Mouse (Mus musculus) spleen, adult 2 months (tissue): ENCODE results near the gene Aifm2.

Experiments
- CTCF ChIP-seq: fragments of 200-500 bp; IDR thresholded peaks from 2 replicates; pipeline ENCODE4 v1.5.1; 2011; ENCODE audit warnings: mild to moderate bottlenecking, inconsistent platforms; ENCODE audit not compliant: insufficient read depth, insufficient read length, insufficient replicate concordance; ENCODE audit errors: extremely low read depth
- POLR2A ChIP-seq: fragments of 200-500 bp; IDR thresholded peaks from 2 replicates; pipeline ENCODE4 v1.6.1; 2011; ENCODE audit warnings: low read depth, low read length, inconsistent platforms

DNA sequence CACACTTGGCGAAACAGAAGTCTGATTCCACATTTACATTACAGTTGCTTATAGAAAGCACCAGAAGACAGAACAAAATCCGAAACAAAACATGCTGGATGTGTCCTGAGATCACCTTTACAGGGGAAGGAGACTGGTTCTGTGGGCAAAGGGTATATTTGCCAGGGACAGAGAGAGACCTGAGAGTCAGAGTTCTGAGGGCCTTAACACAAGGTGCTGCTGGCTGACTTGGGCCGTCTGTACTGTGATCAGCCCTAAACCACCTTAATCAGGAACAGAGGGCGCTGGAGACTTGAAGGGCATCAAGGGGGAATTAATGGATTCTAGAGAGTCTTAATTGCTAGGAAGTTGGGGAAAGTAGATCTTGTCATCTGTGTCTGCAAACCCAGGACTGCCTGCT lies 21.5 kb upstream of the Aifm2 start:
- no peak for TF ChIP-seq CTCF
- no peak for TF ChIP-seq POLR2A
